Mouse (Mus musculus) heart, embryonic 10.5 days (tissue): ENCODE results near the gene Gm49721. TPM values are rescaled to one million over a fixed set of nuclear protein-coding genes. Genes with fewer than 3 reads are reported as not detected.
"Not testable (repeated sequence)": the region's sequence is repeated elsewhere in the genome, so short reads cannot be mapped to it uniquely, and the experiment has no call there.

Experiments used
- DNase-seq: peaks from one replicate; pipeline ENCODE4 v3.0.0-alpha.2; 2017; ENCODE audit warnings: low spot score
- H3K27ac ChIP-seq: fragments of 300-500 bp; sonication (generic); 2 replicates; pipeline ENCODE4 v1.5.1; 2016; ENCODE audit warnings: mild to moderate bottlenecking
- H3K27me3 ChIP-seq: fragments of 300-500 bp; sonication (generic); 2 replicates; pipeline ENCODE4 v1.6.1; 2016; ENCODE audit warnings: mild to moderate bottlenecking; ENCODE audit not compliant: poor library complexity, insufficient read depth, severe bottlenecking
- H3K36me3 ChIP-seq: fragments of 300-500 bp; sonication (generic); 2 replicates; pipeline ENCODE4 v1.6.1; 2016; ENCODE audit warnings: mild to moderate bottlenecking, moderate library complexity
- H3K4me1 ChIP-seq: fragments of 300-500 bp; sonication (generic); 2 replicates; pipeline ENCODE4 v1.6.1; 2016; ENCODE audit warnings: mild to moderate bottlenecking
- H3K4me3 ChIP-seq: fragments of 300-500 bp; sonication (generic); 2 replicates; pipeline ENCODE4 v1.5.1; 2016; ENCODE audit warnings: mild to moderate bottlenecking, moderate library complexity
- H3K9me3 ChIP-seq: fragments of 300-500 bp; sonication (generic); 2 replicates; pipeline ENCODE4 v1.6.1; 2016; ENCODE audit warnings: mild to moderate bottlenecking, moderate library complexity
- WGBS: fragments of 180-500 bp; shearing (Covaris S2); methylation state at CpG from one replicate; pipeline ENCODE4 v1.1.7; 2016; 5-methylcytosine and 5-hydroxymethylcytosine counted together
- polyA plus RNA-seq: library from polyadenylated mRNA; unstranded; fragments of >200 nt; fragmentation: Nextera tagmentation; extraction: Ambion mirVana; gene quantifications from 2 replicates; pipeline ENCODE4 v1.2.1, GENCODE M21; 2016

Gm49721 gene
- polyA plus RNA-seq, 1 experiment from 2014 or later = 0.10 TPM

DNA sequence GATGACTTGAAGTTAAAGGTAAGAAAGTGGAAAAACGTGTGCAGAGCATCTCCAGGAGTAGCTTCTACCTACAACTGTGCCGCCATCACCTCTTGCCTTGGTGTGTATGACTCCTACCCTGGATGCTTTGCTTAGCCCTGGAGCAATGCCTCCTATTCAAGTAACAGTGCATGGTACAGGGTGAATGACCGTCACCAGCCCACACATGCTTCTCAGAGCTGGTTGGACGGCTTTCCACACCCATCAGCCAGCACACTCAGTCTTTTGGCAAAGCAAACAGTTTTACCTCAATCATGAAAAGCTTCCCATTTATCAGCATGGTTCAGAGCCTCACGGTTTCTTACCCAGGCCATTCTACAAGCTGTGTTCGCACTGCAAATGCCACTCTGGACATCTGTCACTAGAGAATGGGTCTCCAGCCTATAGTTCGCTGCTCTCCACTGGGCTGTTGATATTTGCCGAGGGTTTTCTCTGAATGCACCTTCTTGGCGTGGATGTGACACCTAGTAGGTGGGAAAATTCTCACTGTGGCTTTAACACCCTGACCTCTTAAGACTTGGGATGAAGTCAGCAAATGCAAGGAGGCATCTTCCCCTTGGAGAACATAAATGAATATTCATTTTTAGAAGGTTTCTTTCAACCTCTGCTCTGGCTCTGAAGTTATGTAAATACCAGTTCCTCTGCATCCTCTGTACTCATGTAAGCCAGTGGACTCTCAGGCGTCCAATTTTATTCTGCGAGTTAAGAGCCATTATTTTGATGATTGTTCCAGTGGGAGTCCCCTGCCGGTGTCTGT, 23.3 kb downstream of the Gm49721 start:
- WGBS = 80% methylated on average over 9 of the region's 12 CpGs
- H3K4me1 ChIP-seq, H3K36me3 ChIP-seq, H3K4me3 ChIP-seq, H3K9me3 ChIP-seq, DNase-seq, H3K27ac ChIP-seq, H3K27me3 ChIP-seq: not testable (repeated sequence)

DNA sequence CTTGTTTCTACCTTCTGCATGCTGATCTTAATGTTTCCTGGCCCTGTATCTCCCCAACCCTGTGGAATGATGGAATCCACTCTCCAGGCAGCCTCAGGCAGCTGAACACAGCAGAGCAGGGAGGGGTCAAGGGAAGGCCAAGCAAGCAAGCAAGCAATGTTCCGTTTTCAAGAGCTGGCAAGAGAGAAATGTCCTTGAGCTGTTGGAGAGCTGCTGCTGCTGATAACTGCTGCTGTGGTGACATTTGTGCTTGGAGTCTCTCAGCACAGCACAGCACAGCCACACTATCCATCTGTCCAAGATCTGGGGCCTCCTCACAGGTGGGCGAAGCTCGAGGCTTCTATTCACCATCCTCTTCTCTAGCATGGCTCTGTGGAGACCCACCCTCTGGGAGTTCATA, 24.7 kb downstream of the Gm49721 start:
- DNase-seq, H3K4me1 ChIP-seq, H3K4me3 ChIP-seq, H3K27ac ChIP-seq, H3K27me3 ChIP-seq, H3K36me3 ChIP-seq, H3K9me3 ChIP-seq: not testable (repeated sequence)
- no CpG with 5 or more reads among the region's 3 CpGs for WGBS

DNA sequence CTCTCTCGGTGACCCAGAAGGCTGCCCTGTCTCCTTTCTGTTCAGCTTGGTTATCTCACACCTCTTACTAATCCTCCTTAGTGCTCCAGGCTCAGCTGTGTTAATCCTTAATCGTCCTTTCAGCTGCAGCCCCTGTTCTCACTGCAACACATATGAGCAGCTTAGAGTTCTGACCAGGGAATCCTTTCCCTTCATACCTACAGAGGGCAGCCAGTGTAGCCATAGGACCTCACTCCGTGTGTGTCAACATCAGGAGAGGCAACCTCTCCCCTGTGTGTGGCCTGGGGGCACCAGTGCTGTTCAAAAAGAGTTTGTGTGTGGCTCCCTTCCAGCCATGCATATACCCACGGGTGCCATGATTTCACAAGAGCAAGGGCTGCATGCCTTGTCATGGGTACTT, 26.9 kb downstream of the Gm49721 start:
- H3K9me3 ChIP-seq, H3K4me1 ChIP-seq, H3K4me3 ChIP-seq, H3K27me3 ChIP-seq, H3K36me3 ChIP-seq, H3K27ac ChIP-seq: not testable (repeated sequence)
- 22% methylated on average over 3 of the region's 4 CpGs for WGBS
- peak; percentile 56 for DNase-seq

DNA sequence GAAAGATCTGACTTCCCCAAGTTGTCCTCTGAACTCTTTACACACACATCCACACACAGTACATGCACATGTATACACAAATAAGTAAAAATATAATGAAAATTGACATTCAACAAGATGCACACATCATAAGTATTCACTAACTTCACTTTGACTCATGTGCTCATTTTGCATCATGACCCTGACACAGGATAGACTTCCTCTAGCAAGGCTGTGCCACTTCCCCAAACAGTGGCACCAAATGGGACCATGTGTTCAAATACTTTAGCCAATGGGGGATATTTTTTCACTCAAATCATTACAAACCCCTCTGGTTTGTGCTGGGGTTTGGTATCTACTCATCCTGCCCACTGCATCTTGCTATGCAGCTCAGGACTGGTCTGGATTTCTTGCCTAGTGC, 30.2 kb downstream of the Gm49721 start:
- H3K9me3 ChIP-seq, H3K4me1 ChIP-seq, H3K36me3 ChIP-seq, DNase-seq, H3K27ac ChIP-seq, H3K4me3 ChIP-seq, H3K27me3 ChIP-seq: not testable (repeated sequence)

DNA sequence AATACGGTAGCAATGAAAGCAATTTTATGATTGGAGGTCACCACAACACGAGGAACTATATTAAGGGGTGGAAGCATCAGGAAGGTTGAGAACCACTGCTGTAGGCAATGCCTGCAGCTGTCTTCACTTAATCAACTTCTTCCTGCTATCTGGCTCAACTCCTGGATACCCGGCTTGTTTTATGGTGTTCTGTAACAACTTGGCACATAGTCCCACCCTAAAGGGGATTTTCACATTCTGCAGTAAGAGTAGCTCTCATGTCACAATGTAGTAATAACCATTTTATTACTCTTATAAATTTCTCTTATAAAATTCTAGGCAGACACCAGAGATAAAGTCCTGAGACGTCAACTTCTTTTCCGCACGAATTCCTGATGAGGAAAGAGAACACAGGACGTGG, 30.7 kb downstream of the Gm49721 start:
- DNase-seq, H3K27ac ChIP-seq, H3K9me3 ChIP-seq, H3K27me3 ChIP-seq, H3K4me1 ChIP-seq, H3K36me3 ChIP-seq, H3K4me3 ChIP-seq: not testable (repeated sequence)
- no CpG with 5 or more reads among the region's 7 CpGs for WGBS

DNA sequence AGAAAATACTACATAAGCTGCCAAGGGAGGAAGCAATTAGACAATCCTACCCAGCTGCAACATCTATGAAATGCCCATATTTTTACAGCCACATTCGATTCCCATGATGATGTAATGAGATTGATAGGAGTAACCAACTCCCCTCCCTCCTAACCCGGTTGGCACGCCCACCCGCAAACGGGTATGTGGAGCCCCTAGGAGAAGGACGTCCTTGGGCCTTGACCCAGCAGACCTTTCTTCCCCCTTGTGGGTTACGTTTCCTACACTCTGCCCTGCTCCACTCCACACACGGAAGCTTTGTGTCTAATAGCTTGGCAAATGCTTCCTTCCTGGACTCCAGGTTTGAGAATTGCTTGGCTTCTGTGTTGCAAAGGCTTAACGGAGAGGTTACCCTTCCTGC, 31.2 kb downstream of the Gm49721 start:
- not testable (repeated sequence) for H3K27me3 ChIP-seq, DNase-seq
- WGBS = 68% methylated on average over 5 of the region's 9 CpGs

DNA sequence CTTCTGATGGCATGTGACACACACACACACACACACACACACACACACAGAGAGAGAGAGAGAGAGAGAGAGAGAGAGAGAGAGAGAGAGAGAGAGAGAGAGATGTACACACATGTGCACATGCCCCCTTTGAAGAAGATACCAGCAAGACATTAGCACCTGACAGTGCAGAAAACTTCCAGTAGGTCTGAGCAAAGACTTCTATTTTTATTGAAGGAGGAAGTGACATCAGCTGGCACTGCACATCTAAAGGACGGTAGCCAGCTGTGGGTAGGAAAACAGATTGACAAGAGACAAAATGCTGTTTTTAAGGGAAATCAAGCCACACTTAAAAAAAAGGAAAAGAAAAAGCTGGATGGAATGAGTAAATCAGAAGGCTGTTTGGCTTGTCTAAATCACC, 35.5 kb downstream of the Gm49721 start:
- not testable (repeated sequence) for H3K27me3 ChIP-seq, DNase-seq, H3K4me1 ChIP-seq, H3K9me3 ChIP-seq, H3K27ac ChIP-seq, H3K4me3 ChIP-seq, H3K36me3 ChIP-seq
- WGBS = no CpG with 5 or more reads among the region's 1 CpGs

More for the DNA sequence above, 31.2 kb downstream of the Gm49721 start:
- not testable (repeated sequence) for H3K9me3 ChIP-seq, H3K27ac ChIP-seq, H3K36me3 ChIP-seq, H3K4me3 ChIP-seq, H3K4me1 ChIP-seq

DNA sequence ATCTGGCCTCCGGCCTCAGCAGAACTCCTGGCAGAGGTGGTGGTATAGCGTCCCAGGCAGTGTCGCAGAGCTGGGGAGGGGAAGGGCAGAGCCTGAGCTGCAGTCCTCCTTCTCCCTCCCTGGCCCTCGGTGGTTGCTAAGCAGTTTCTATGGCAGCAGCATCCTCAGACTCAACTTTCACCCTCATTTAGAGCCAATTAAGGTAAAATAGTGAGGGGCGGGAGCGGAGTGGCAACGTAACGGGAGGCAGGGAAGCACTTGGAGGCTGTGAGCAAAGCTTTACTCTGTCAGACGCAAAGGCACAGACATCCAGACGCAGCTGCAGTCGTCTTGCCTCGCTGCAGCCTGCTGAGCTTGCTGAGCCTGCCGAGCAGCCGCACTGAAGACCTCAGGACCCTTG, 46.6 kb downstream of the Gm49721 start, which contains the start of gene Gm1604a:
Gm1604a (plus strand) TSS at position 312 of the 400 bp plus-strand sequence.
- WGBS = 38% methylated on average over 7 of the region's 14 CpGs
- H3K9me3 ChIP-seq, DNase-seq, H3K4me1 ChIP-seq, H3K36me3 ChIP-seq, H3K4me3 ChIP-seq, H3K27me3 ChIP-seq, H3K27ac ChIP-seq: not testable (repeated sequence)

DNA sequence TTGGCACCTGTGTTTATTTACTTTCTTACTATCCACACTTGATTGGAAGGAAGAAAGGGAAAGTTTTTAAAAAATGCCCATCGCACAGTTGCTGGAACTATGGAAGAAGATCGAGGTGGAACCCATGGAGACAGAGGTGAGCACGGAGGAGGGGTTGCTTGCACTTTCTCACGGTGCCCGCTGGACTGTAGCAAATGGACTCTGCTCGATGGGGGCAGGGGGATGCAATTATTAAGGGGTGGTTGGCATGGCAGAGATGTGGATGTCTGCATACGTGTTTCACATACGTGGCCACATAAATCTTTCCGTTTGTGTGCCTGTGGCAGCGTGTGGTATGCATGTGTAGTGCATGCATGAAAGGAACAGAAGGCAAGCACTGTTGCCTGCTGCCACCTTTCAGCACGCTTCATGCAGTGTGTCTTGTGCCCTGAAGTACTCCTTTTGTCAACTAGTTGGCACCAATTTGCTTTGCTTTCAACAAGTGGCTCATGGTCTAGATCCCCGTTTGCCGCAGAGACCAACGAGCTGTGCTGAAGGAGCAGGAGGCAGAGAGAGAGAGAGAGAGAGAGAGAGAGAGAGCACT, 47.2 kb downstream of the Gm49721 start:
- H3K27me3 ChIP-seq, H3K4me3 ChIP-seq, H3K36me3 ChIP-seq, H3K9me3 ChIP-seq, H3K27ac ChIP-seq, H3K4me1 ChIP-seq, DNase-seq: not testable (repeated sequence)
- 71% methylated on average over 3 of the region's 14 CpGs for WGBS

DNA sequence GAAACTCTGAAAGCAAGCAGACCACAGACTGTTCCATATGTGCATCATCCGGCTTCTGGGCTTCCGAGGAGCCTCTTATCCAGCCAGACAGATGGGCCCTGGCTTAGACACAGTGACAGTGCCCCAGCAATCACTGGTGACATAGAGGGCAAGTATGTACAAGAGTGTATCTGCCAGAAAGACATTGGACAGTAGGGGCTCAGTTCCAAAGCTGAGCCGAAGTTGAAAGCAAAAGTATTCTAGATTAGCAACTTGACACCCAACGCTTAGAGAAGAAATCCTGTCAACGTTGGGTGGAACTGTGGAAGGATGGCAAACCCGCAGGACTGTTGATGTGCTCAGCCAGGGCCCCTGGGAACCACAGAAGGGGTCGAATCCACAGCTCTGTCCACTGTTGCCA, 51.5 kb downstream of the Gm49721 start:
- not testable (repeated sequence) for H3K4me3 ChIP-seq, H3K4me1 ChIP-seq, H3K9me3 ChIP-seq, H3K27ac ChIP-seq, H3K36me3 ChIP-seq, H3K27me3 ChIP-seq, DNase-seq
- WGBS = 58% methylated on average over 5 of the region's 7 CpGs

DNA sequence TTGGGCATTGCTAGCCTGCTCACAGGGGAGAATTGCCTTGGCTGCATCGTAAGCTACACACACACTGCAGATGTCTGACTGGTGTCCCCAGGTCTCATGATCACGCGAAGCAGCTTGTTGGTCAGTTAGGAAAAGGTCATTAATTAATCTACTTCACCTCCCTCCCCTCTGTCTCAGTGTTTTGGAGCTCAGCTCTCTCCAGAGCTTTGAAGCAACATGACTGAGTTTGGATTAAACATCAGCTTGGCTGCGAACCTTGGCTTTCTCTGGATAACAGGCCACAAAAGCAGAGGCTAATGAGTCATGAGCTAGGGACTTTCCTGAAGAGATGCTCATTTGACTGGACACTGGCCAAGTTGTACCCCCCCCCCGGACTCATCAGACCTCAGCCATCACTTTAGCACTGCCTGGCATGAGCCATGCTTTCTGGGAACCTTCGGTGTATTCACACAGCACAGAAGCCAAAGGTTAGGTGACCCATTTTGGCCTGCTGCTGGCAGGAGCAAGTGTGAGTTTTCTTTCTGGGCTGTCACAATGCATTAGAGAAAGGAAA, 52.0 kb downstream of the Gm49721 start:
- WGBS = 74% methylated on average over 3 of the region's 6 CpGs
- H3K36me3 ChIP-seq, H3K4me1 ChIP-seq, H3K27ac ChIP-seq, H3K4me3 ChIP-seq, H3K27me3 ChIP-seq, DNase-seq, H3K9me3 ChIP-seq: not testable (repeated sequence)

DNA sequence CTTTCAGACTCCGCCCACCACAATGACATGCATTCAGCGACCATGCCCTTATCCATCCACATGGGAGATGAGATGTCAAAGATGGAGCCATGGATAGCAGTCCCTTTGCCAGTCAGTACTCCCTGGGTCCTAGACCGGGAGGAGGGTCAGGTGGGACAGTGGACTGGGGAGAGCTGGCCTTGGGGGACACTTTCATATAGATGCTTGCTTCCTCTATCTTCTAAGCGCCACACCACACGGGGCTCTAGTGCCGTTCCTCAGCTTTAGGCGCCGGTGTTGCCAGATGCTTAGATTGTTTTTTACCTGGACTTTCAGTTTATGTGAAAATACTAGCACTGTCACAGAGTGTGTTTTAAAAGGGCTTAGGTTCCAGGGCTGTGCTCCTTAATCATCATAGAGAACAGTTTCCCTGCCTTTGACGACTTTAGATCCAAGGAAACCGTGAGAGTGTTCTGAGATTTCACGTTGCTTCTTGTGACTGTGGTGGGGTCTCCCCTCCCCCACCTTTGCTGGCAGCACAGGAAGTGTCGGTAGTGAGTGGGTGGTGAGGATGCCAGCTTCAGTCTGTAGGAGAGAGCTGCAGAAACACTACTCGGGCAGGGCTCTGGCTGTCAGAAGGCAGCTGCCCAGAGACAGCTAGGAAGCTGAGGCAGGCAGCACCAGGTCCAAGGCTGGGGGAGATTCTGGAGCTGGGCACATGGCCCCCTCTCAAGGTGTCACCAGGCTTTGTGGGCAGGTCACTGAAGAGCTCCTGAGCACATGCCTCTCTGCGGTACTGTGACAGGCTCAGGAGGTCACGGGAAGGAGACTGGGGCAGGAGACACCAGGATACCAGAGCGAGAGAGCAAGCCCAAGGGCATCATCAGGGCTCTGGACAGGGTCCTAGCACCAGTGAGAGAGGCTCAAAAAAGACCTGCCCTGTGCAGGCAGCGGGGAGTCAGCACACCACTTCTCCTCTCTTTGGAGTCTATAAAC, 54.8 kb downstream of the Gm49721 start:
- not testable (repeated sequence) for H3K27ac ChIP-seq, H3K9me3 ChIP-seq, H3K36me3 ChIP-seq, H3K4me3 ChIP-seq, DNase-seq, H3K4me1 ChIP-seq, H3K27me3 ChIP-seq
- 71% methylated on average over 3 of the region's 17 CpGs for WGBS

DNA sequence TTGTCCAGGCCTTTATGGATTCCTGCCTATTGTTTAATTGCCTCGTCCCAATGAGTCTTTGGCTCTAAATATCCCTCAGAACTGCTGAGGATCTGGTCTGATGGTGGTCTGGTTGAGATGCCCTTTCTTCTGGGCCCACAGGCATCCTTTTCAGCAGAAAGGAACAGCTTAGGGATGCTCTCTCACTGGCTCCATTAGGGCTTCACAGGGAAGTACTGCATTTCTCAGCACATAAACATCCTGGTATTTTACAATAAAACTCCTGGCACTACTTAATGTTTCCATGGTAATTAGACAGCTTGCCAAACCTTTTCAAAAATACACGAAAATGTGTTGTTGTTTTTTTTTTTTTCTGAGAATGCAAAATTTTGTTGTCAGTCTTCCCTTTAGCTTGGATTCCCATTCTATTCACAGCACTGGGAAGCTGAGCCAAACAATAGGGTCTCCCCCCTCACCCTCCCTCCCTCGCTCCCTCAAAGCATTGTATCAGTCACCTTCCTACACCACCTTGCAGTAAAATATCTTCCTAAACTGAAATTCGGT, 90.4 kb downstream of the Gm49721 start:
- H3K36me3 ChIP-seq, H3K27me3 ChIP-seq, H3K9me3 ChIP-seq, H3K4me3 ChIP-seq, DNase-seq, H3K4me1 ChIP-seq, H3K27ac ChIP-seq: not testable (repeated sequence)
- WGBS = 74% methylated on average over 2 of the region's 4 CpGs
